In the genomic region with DNA sequence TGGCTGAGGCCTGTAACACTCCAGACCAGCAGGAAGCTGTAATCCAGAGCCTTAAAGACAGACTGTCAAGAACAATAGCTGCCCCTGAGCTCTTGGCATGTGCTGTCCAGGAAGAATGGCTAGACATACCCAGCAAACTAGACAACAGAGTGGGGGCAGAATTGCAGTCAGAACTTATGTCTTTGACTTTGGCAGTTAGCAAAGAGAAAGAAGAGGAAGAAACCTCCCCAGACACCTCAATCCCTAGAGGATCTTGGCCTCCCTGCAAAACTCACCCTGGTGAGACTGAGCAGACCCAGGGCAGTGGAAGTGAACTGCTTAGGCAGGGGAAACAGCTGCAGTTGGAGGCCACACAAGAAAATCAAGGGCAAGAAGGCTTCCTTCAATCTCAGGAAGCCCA, we compare ENCODE assay signal across 15 mouse cellular contexts. TPM values are rescaled to one million over a fixed set of nuclear protein-coding genes. Genes with fewer than 3 reads are reported as not detected.
DNase-seq lines count a peak whose midpoint lies in the region; ATAC-seq and TF ChIP-seq lines count a peak whose summit lies in the region.
"Had no signal": no experiment of that assay in that cellular context is flagged by ENCODE, and none has a peak within 500 bp of the region (broad histone marks: within the 10 kb centered on the region; RNA-seq: fewer than 3 reads in every experiment).

No protein-coding gene starts in this region.

- TF ChIP-seq CTCF in gastrocnemius, adult 2 months (IDR thresholded peaks at IDR 0.05): no peak
- TF ChIP-seq CTCF in kidney, postnatal 0 days (IDR thresholded peaks at IDR 0.05; ENCODE audit: low read depth): no peak

- H3K36me3 ChIP-seq in heart, embryonic 13.5 days: peaks cover 34% of the 10 kb centered on the region
- peaks cover 18% of the 10 kb centered on the region; the same call in 1 of the 2 replicates for H3K36me3 ChIP-seq in kidney, postnatal 0 days (ENCODE audit: insufficient read depth, low read length)

- DNase-seq in gastrocnemius, adult 2 months: no peak
- no peak for DNase-seq in gastrocnemius, postnatal 14 days
- peak; percentile 38 for DNase-seq in kidney, postnatal 0 days (ENCODE audit: low spot score)
- DNase-seq in cerebellum, postnatal 14 days: no peak
- no peak for DNase-seq in frontal cortex, postnatal 10 days (ENCODE audit: low spot score in 2 of 2)
- no peak for DNase-seq in frontal cortex, postnatal 36 days (ENCODE audit: low spot score in 2 of 2)

- no peak overlapping the region for H3K4me2 ChIP-seq in heart, embryonic 13.5 days
- no peak overlapping the region for H3K4me2 ChIP-seq in kidney, postnatal 0 days (ENCODE audit: low read length)
- H3K4me2 ChIP-seq: stomach, embryonic 15.5 days had no signal

- no peak overlapping the region for H3K9ac ChIP-seq in heart, embryonic 13.5 days
- no peak overlapping the region for H3K9ac ChIP-seq in kidney, postnatal 0 days (ENCODE audit: low read depth, low read length)
- H3K9ac ChIP-seq: stomach, embryonic 15.5 days had no signal

- ATAC-seq in heart, embryonic 13.5 days (ENCODE audit: extremely low read depth, insufficient number of reproducible peaks, low FRiP score, low TSS enrichment): no peak
- no peak for ATAC-seq in kidney, postnatal 0 days (replicated peaks; ENCODE audit: low FRiP score, low read depth)
- ATAC-seq: forebrain, embryonic 16.5 days had no signal

- H3K27ac ChIP-seq in gastrocnemius, adult 2 months: peak overlapping the region; percentile 48
- peak overlapping the region; percentile 83 for H3K27ac ChIP-seq in brown adipose tissue, adult 24 weeks (replicated peaks; ENCODE audit: low read depth, low read length)
- peak overlapping the region; percentile 83 for H3K27ac ChIP-seq in heart, embryonic 13.5 days (replicated peaks)
- peak overlapping the region; percentile 66 for H3K27ac ChIP-seq in kidney, postnatal 0 days
- H3K27ac ChIP-seq: left cerebral cortex, adult 2 months; macrophage; stomach, embryonic 15.5 days had no signal

- no peak overlapping the region for H3K4me3 ChIP-seq in gastrocnemius, adult 2 months
- no peak overlapping the region for H3K4me3 ChIP-seq in brown adipose tissue, adult 24 weeks (ENCODE audit: insufficient read depth, low read depth, low read length)
- H3K4me3 ChIP-seq in heart, embryonic 13.5 days: no peak overlapping the region
- no peak overlapping the region for H3K4me3 ChIP-seq in kidney, postnatal 0 days (replicated peaks; ENCODE audit: low read depth, low read length)
- H3K4me3 ChIP-seq: left cerebral cortex, adult 2 months; stomach, embryonic 15.5 days had no signal

- intact Hi-C loops in gastrocnemius, adult 2 months (cut with DNase I): no loop called here
- intact Hi-C loops in gastrocnemius, postnatal 14 days (cut with DNase I; ENCODE audit: low total_unique reads): no loop called here

- no peaks in the 10 kb centered on the region for H3K27me3 ChIP-seq in heart, embryonic 13.5 days (replicated peaks)
- no peaks in the 10 kb centered on the region for H3K27me3 ChIP-seq in kidney, postnatal 0 days (ENCODE audit: insufficient read depth, low read length)
- H3K27me3 ChIP-seq: stomach, embryonic 15.5 days had no signal

- H3K4me1 ChIP-seq in brown adipose tissue, adult 24 weeks (ENCODE audit: control insufficient read depth, insufficient read depth, insufficient read length, low read length): peaks cover 12% of the 10 kb centered on the region
- H3K4me1 ChIP-seq in heart, embryonic 13.5 days: peaks cover 4% of the 10 kb centered on the region; the same call in 1 of the 2 replicates
- H3K4me1 ChIP-seq in kidney, postnatal 0 days (replicated peaks; ENCODE audit: insufficient read depth, low read length): no peaks in the 10 kb centered on the region
- H3K4me1 ChIP-seq: stomach, embryonic 15.5 days had no signal

- H3K9me3 ChIP-seq in heart, embryonic 13.5 days: no peaks in the 10 kb centered on the region
- H3K9me3 ChIP-seq in kidney, postnatal 0 days (replicated peaks; ENCODE audit: low read length): no peaks in the 10 kb centered on the region
- H3K9me3 ChIP-seq: stomach, embryonic 15.5 days had no signal

RNA-seq across cellular contexts. Expression of gene Arhgef5, which starts 7.2 kb away (rescaled TPM):
- total RNA-seq in gastrocnemius, adult 2 months (2021): 1 to 10 TPM; 2.9 to 3.1 TPM
- total RNA-seq in gastrocnemius, postnatal 14 days (2021): 1 to 10 TPM; 4.8 to 4.9 TPM
- polyA plus RNA-seq in brown adipose tissue, adult 24 weeks (2012; ENCODE audit: insufficient read depth, insufficient read length, missing spikeins): 1.1 and 1.4 TPM in 2 replicates
- polyA plus RNA-seq in heart, embryonic 13.5 days (2015; fragmentation: Nextera tagmentation; extraction: Ambion mirVana): 6.4 and 6.7 TPM in 2 replicates
- polyA plus RNA-seq in kidney, postnatal 0 days (2015; fragmentation: Nextera tagmentation; extraction: Ambion mirVana): 16.2 and 16.4 TPM in 2 replicates

RNA-seq across cellular contexts. Expression of gene Nobox, which starts 36.8 kb away (rescaled TPM):
- not detected for total RNA-seq in gastrocnemius, adult 2 months (2021)
- total RNA-seq in gastrocnemius, postnatal 14 days (2021): not detected
- not detected in 2 replicates for polyA plus RNA-seq in brown adipose tissue, adult 24 weeks (2012; ENCODE audit: insufficient read depth, insufficient read length, missing spikeins)
- not detected in 2 replicates for polyA plus RNA-seq in heart, embryonic 13.5 days (2015; fragmentation: Nextera tagmentation; extraction: Ambion mirVana)
- polyA plus RNA-seq in kidney, postnatal 0 days (2015; fragmentation: Nextera tagmentation; extraction: Ambion mirVana): not detected in 2 replicates
- total RNA-seq: granulocyte monocyte progenitor cell, adult 5-6 weeks; left cerebral cortex, adult 2 months; neutrophil, adult 5-6 weeks had no signal
- polyA plus RNA-seq: C2C12; forebrain, embryonic 16.5 days; macrophage had no signal

RNA-seq across cellular contexts. Expression of gene Olfr47, which starts 41.3 kb away (rescaled TPM):
- total RNA-seq in gastrocnemius, adult 2 months (2021): not detected
- not detected for total RNA-seq in gastrocnemius, postnatal 14 days (2021)
- not detected in 2 replicates for polyA plus RNA-seq in brown adipose tissue, adult 24 weeks (2012; ENCODE audit: insufficient read depth, insufficient read length, missing spikeins)
- polyA plus RNA-seq in heart, embryonic 13.5 days (2015; fragmentation: Nextera tagmentation; extraction: Ambion mirVana): not detected in 2 replicates
- polyA plus RNA-seq in kidney, postnatal 0 days (2015; fragmentation: Nextera tagmentation; extraction: Ambion mirVana): not detected in 2 replicates
- total RNA-seq: granulocyte monocyte progenitor cell, adult 5-6 weeks; left cerebral cortex, adult 2 months; neutrophil, adult 5-6 weeks had no signal
- polyA plus RNA-seq: C2C12; forebrain, embryonic 16.5 days; macrophage; stomach, embryonic 15.5 days had no signal

RNA-seq across cellular contexts. Expression of gene Olfr434, which starts 59.8 kb away (rescaled TPM):
- not detected for total RNA-seq in gastrocnemius, adult 2 months (2021)
- total RNA-seq in gastrocnemius, postnatal 14 days (2021): not detected
- polyA plus RNA-seq in brown adipose tissue, adult 24 weeks (2012; ENCODE audit: insufficient read depth, insufficient read length, missing spikeins): not detected in 2 replicates
- not detected in 2 replicates for polyA plus RNA-seq in heart, embryonic 13.5 days (2015; fragmentation: Nextera tagmentation; extraction: Ambion mirVana)
- polyA plus RNA-seq in kidney, postnatal 0 days (2015; fragmentation: Nextera tagmentation; extraction: Ambion mirVana): not detected in 2 replicates
- total RNA-seq: granulocyte monocyte progenitor cell, adult 5-6 weeks; left cerebral cortex, adult 2 months; neutrophil, adult 5-6 weeks had no signal
- polyA plus RNA-seq: C2C12; forebrain, embryonic 16.5 days; macrophage; stomach, embryonic 15.5 days had no signal
